Mouse (Mus musculus) midbrain, embryonic 14.5 days (tissue): ENCODE measurements around the gene Lexm. TPM values are rescaled to one million over a fixed set of nuclear protein-coding genes. Genes with fewer than 3 reads are reported as not detected.

Experiments
- ATAC-seq: fragments of 200-750 bp; cut with Nextera tagmentation; 2 replicates; pipeline ENCODE4 v1.8.0; 2017; ENCODE audit warnings: moderate number of reproducible peaks, moderate library complexity; ENCODE audit not compliant: low FRiP score, low TSS enrichment
- DNase-seq: peaks from one replicate; pipeline ENCODE4 v3.0.0-alpha.2; 2015
- H3K27ac ChIP-seq: fragments of 300-500 bp; sonication (generic); replicated peaks from 2 replicates; pipeline ENCODE4 v1.5.1; 2014; ENCODE audit warnings: mild to moderate bottlenecking, low read depth, low read length, moderate library complexity
- H3K27me3 ChIP-seq: fragments of 300-500 bp; sonication (generic); 2 replicates; pipeline ENCODE4 v1.6.1; 2014; ENCODE audit warnings: low read length, control low read depth, mixed read lengths; ENCODE audit not compliant: control insufficient read depth, insufficient read depth
- H3K36me3 ChIP-seq: fragments of 300-500 bp; sonication (generic); 2 replicates; pipeline ENCODE4 v1.6.1; 2014; ENCODE audit warnings: low read length, control low read depth; ENCODE audit not compliant: control insufficient read depth, insufficient read depth
- H3K4me1 ChIP-seq: fragments of 300-500 bp; sonication (generic); 2 replicates; pipeline ENCODE4 v1.6.1; 2014; ENCODE audit warnings: mild to moderate bottlenecking, antibody characterized with exemption, low read length, control low read depth; ENCODE audit not compliant: control insufficient read depth, insufficient read depth
- H3K4me2 ChIP-seq: fragments of 300-500 bp; sonication (generic); 2 replicates; pipeline ENCODE4 v1.6.1; 2014; ENCODE audit warnings: mild to moderate bottlenecking, low read length, moderate library complexity
- H3K4me3 ChIP-seq: fragments of 300-500 bp; sonication (generic); replicated peaks from 2 replicates; pipeline ENCODE4 v1.5.1; 2014; ENCODE audit warnings: low read depth, low read length
- H3K9ac ChIP-seq: fragments of 300-500 bp; sonication (generic); replicated peaks from 2 replicates; pipeline ENCODE4 v1.6.1; 2014; ENCODE audit warnings: mild to moderate bottlenecking, low read length, moderate library complexity
- H3K9me3 ChIP-seq: fragments of 300-500 bp; sonication (generic); 2 replicates; pipeline ENCODE4 v1.6.1; 2016; ENCODE audit warnings: low read length, control low read depth, mixed read lengths; ENCODE audit not compliant: control insufficient read depth
- WGBS: fragments of 180-500 bp; shearing (Covaris S2); extraction: QIAGEN DNeasy Blood & Tissue Kit; methylation state at CpG from one replicate; pipeline ENCODE4 v1.1.7; 2014; 5-methylcytosine and 5-hydroxymethylcytosine counted together
- polyA plus RNA-seq: library from polyadenylated mRNA; unstranded; fragments of >200 nt; fragmentation: Nextera tagmentation; extraction: Ambion mirVana; gene quantifications from 2 replicates; pipeline ENCODE4 v1.2.1, GENCODE M21; 2014

Gene Lexm
- polyA plus RNA-seq, 1 experiment from 2014 or later, result not detected

GRCm38 (mm10) chr4:106584665-106585064 lies 32.4 kb downstream of the Lexm start:
- ATAC-seq, result no peak
- no peak for DNase-seq
- H3K36me3 ChIP-seq, result peaks cover 96% of the 10 kb centered on the region

DNA sequence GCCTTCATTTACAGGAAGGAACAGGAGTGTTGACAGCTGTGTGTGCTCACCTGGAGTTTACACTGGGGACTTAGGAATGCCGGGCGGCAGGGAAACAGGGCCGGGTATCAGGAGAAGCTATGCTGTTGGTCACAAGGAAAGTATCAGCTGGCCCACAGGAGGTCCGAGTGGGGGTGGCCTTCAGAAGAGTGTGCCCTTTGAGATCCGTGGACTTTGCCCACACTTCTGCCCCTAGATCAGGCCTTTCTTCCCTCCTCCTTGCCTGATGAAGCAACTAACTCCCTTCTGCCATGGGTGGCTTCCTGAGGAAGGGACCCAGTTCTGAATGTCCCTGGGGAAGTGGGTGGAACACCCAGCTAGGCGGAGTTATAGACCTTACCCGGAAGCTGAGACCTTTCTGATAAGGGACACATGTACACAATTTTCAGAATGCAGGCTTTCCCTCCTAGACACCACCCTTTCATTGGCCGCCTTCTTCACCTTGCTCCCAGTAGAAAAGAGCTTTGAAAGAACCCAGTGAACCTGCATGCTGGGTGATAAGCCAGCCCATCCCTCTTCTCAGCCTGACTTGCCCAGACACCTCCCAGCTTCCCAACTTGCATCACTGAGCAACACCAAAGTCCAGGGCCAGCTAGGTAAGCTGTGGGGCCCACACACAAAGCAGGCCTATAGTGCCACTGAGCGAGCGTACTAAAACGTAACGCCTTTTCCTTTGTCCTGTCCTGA lies 34.5 kb downstream of the Lexm start:
- H3K27ac ChIP-seq, result no peak overlapping the region
- ATAC-seq (no peak), DNase-seq (no peak)
- 92% methylated on average over 12 of the region's 12 CpGs for WGBS
- H3K36me3 ChIP-seq, result peaks cover 97% of the 10 kb centered on the region
- H3K4me1 ChIP-seq, result no peaks in the 10 kb centered on the region
- H3K9ac ChIP-seq, result no peak overlapping the region
- no peak overlapping the region for H3K4me2 ChIP-seq
- no peaks in the 10 kb centered on the region for H3K9me3 ChIP-seq
- H3K4me3 ChIP-seq, result no peak overlapping the region
- no peaks in the 10 kb centered on the region for H3K27me3 ChIP-seq

More at GRCm38 (mm10) chr4:106584665-106585064, 32.4 kb downstream of the Lexm start:
- Histone ChIP-seq H3K27ac (no peak overlapping the region), H3K9ac (no peak overlapping the region), H3K27me3 (no peaks in the 10 kb centered on the region), H3K4me2 (no peak overlapping the region), H3K4me3 (no peak overlapping the region), H3K9me3 (no peaks in the 10 kb centered on the region), H3K4me1 (no peaks in the 10 kb centered on the region)
- 88% methylated on average over 4 of the region's 4 CpGs for WGBS

DNA sequence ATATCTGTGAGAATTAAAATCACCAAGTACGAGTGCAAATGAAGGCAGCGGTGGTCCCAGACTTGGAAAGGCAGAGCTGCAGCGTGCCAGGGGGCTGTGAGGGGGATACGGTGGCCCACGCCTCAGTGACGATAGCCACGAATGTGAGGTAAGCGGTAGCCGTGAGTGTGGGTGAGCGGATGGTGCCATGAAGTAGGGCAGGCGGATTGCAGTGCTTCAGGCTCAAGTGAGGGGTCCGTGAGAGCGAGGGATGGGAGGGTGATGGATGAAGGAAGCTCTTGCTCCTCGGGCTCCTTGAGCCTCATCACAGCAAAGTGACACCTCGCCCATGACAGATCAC lies 35.2 kb downstream of the Lexm start:
- no peaks in the 10 kb centered on the region for H3K27me3 ChIP-seq
- no peak overlapping the region for H3K4me3 ChIP-seq
- ATAC-seq, result no peak
- no peaks in the 10 kb centered on the region for H3K4me1 ChIP-seq
- no peak overlapping the region for H3K4me2 ChIP-seq
- peaks cover 97% of the 10 kb centered on the region for H3K36me3 ChIP-seq
- H3K9ac ChIP-seq, result no peak overlapping the region
- no peaks in the 10 kb centered on the region for H3K9me3 ChIP-seq
- DNase-seq, result no peak
- WGBS, result 90% methylated on average over 15 of the region's 15 CpGs
- no peak overlapping the region for H3K27ac ChIP-seq

GRCm38 (mm10) chr4:106581176-106581864 lies 35.7 kb downstream of the Lexm start:
- Histone ChIP-seq H3K4me3 (no peak overlapping the region), H3K4me2 (no peak overlapping the region), H3K27ac (no peak overlapping the region), H3K36me3 (peaks cover 97% of the 10 kb centered on the region), H3K4me1 (no peaks in the 10 kb centered on the region), H3K9ac (no peak overlapping the region), H3K9me3 (no peaks in the 10 kb centered on the region), H3K27me3 (no peaks in the 10 kb centered on the region)
- no peak for ATAC-seq
- no peak for DNase-seq
- WGBS, result 89% methylated on average over 14 of the region's 14 CpGs

GRCm38 (mm10) chr4:106577511-106577910 lies 39.5 kb downstream of the Lexm start:
- Histone ChIP-seq H3K4me3 (no peak overlapping the region), H3K9me3 (no peaks in the 10 kb centered on the region), H3K36me3 (peaks cover 96% of the 10 kb centered on the region), H3K27me3 (no peaks in the 10 kb centered on the region), H3K9ac (no peak overlapping the region), H3K27ac (no peak overlapping the region), H3K4me2 (no peak overlapping the region), H3K4me1 (no peaks in the 10 kb centered on the region)
- DNase-seq (no peak), ATAC-seq (no peak)
- WGBS, result 61% methylated on average over 7 of the region's 7 CpGs

DNA sequence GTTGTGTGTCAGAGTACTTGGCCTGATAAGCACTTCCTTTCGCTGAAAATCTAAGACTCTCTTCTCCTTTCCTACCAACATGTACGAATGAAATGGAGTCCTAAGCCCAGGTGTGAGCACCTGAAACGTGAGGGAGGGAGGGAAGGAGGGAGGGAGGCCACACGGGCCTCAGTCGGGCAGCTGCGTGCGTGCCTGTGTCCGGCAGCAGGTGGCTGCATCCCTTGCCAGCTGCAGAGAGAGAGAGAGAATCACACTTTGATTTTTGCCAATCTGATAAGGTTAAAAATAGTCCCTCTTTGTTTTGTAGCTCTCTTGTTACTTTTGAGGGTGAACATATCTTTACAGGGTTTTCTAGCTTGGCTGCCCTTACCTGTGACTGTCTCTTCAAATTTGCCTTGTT lies 42.0 kb downstream of the Lexm start:
- Histone ChIP-seq H3K36me3 (peaks cover 90% of the 10 kb centered on the region), H3K9ac (no peak overlapping the region), H3K4me2 (no peak overlapping the region), H3K27me3 (no peaks in the 10 kb centered on the region), H3K9me3 (no peaks in the 10 kb centered on the region), H3K4me1 (no peaks in the 10 kb centered on the region), H3K27ac (no peak overlapping the region), H3K4me3 (no peak overlapping the region)
- 92% methylated on average over 8 of the region's 8 CpGs for WGBS
- ATAC-seq, result no peak
- no peak for DNase-seq

GRCm38 (mm10) chr4:106571081-106571724 lies 45.8 kb downstream of the Lexm start:
- H3K4me1 ChIP-seq, result no peaks in the 10 kb centered on the region
- no peak for ATAC-seq
- 91% methylated on average over 11 of the region's 11 CpGs for WGBS
- H3K27ac ChIP-seq, result no peak overlapping the region
- H3K4me3 ChIP-seq, result no peak overlapping the region
- H3K4me2 ChIP-seq, result no peak overlapping the region
- H3K27me3 ChIP-seq, result no peaks in the 10 kb centered on the region
- H3K9me3 ChIP-seq, result no peaks in the 10 kb centered on the region
- no peak overlapping the region for H3K9ac ChIP-seq
- H3K36me3 ChIP-seq, result peaks cover 73% of the 10 kb centered on the region
- no peak for DNase-seq

DNA sequence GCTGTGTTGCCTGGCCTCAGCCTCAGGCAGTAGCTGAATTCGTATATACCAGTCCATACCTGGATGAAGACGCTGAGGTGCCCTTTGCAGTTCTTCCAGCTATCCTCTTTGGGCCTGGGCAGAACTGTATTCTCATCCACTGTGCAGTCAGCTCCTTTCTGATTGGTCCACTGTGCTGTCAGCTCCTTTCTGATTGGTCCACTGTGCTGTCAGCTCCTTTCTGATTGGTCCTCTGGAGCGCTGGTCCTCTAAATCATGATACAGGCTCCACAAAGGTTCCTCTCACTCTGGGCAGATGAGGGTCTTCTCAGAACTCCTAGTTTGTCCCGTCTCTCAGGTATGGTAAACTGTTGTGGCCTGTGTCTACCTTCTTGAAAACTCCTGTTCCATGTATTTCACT lies 47.4 kb downstream of the Lexm start:
- Histone ChIP-seq H3K4me1 (no peaks in the 10 kb centered on the region), H3K9ac (no peak overlapping the region), H3K36me3 (peaks cover 73% of the 10 kb centered on the region), H3K4me3 (no peak overlapping the region), H3K27me3 (no peaks in the 10 kb centered on the region), H3K27ac (no peak overlapping the region), H3K9me3 (no peaks in the 10 kb centered on the region), H3K4me2 (no peak overlapping the region)
- WGBS, result 95% methylated on average over 4 of the region's 4 CpGs
- peak; percentile 23 for DNase-seq
- no peak; the same call in 1 of the 2 replicates for ATAC-seq
